Mouse (Mus musculus): ENCODE measurements around the gene Cpd. TPM values are rescaled to one million over a fixed set of nuclear protein-coding genes. Genes with fewer than 3 reads are reported as not detected.

Gene Cpd
- 10 to 100 TPM; 67.9 to 77.5 TPM for total RNA-seq (2023)

GRCm38 (mm10) chr11:76846878-76847222 lies at the start of gene Cpd:
Cpd (minus strand) TSS chr11:76847018.

GRCm38 (mm10) chr11:76763053-76763740 lies 83.6 kb downstream of the Cpd start, which contains the start of gene Gosr1:
Gosr1 (minus strand) TSS chr11:76763579.

Other genes with a start within 250 kb of the Cpd start
- 100 to 1,000 TPM in 1 of 2 experiments, 10 to 100 TPM in 1; 98.6 to 116 TPM for gene Abr, start 224.7 kb downstream of the Cpd start, total RNA-seq (2023)
- gene Bhlha9, start 174.5 kb downstream of the Cpd start, total RNA-seq (2023) = not detected
- gene Trarg1, start 167.2 kb downstream of the Cpd start, total RNA-seq (2023) = not detected
- gene Gosr1, start 83.4 kb downstream of the Cpd start, total RNA-seq (2023) = 10 to 100 TPM; 29.4 to 30.3 TPM
- gene Tmigd1, start 55.1 kb upstream of the Cpd start, total RNA-seq (2023) = not detected
- 10 to 100 TPM; 29.7 to 34.5 TPM for gene Blmh, start 77.8 kb upstream of the Cpd start, total RNA-seq (2023)
- under 1 TPM in 1 of 2 experiments, not detected in 1; 0.20 TPM for gene Slc6a4, start 151.6 kb upstream of the Cpd start, total RNA-seq (2023)
- gene Nsrp1, start 231.4 kb upstream of the Cpd start, total RNA-seq (2023) = 10 to 100 TPM; 16.4 to 17.3 TPM

Measured in neutrophil, adult 83 days (primary cell).